Mouse (Mus musculus): ENCODE measurements around the gene Efnb2.

Gene Efnb2

GRCm38 (mm10) chr8:8574521-8575499 lies 86.2 kb downstream of the Efnb2 start:
- DNase-seq (ENCODE audit: extremely low spot score, low read depth, low spot score): no peak

- no peak for DNase-seq (ENCODE audit: extremely low spot score, low read depth, low spot score)
Measured at GRCm38 (mm10) chr8:8572272-8572671, 88.8 kb downstream of the Efnb2 start.

DNA sequence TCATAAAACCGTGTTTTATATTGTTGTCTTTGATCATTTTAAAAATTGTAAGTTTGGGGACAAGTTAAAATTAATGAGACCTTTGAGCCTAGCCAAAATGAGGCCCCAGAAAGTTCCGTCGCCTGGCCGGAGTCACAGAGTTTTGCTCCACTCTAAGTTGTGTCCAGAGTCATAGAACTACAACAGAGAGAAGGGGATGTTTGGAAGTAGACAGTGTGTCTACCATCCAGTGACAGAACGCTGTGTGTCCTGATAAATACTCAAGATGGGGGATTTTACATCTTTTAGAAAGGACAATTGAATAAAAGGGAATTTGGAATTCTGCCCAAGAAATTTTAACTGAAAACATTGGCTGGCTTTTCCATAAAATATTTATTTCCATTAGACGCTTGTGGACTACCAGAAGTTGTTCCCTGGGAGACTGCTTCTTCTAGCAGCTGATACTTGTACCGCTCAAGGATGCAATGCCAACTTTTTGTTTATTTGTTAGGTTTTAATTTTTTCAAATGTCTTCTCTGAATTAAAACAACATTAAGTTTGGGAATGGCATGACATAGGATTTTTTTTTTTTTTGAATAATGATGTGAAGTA lies 89.3 kb downstream of the Efnb2 start:
- no peak for DNase-seq (ENCODE audit: extremely low spot score, low read depth, low spot score)

DNA sequence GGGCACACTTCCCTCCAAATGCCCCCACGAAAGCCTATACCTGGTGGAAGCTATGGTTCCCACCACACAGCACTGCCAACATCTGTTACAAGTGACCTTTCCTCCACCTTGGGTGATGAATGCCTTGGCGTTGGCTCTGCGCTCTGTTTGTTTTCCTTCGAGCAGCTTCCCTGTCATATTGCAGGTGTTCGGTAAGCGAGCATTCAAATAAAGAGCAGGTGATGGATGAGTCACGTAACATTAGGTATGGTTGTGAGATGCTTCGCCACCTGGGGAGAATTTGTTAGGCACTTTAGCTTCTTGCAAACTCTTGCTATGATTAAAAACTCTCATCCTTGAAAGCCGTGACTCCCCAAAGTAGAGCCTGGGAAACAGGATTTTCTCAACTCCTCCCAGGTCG lies 91.8 kb downstream of the Efnb2 start:
- DNase-seq (ENCODE audit: extremely low spot score, low read depth, low spot score): no peak

GRCm38 (mm10) chr8:8568215-8568773 lies 92.7 kb downstream of the Efnb2 start:
- DNase-seq (ENCODE audit: extremely low spot score, low read depth, low spot score): no peak

Measured in hindlimb bud, embryonic 11.5 days (tissue).